Mouse (Mus musculus) forebrain, embryonic 13.5 days (tissue): ENCODE data around the gene Trim45. TPM values are rescaled to one million over a fixed set of nuclear protein-coding genes. Genes with fewer than 3 reads are reported as not detected.
A peak's percentile ranks its signal among the peaks of the same experiment; 100 is the strongest.

Source experiments
- ATAC-seq: fragments of 200-750 bp; cut with Nextera tagmentation; 2 replicates; pipeline ENCODE4 v1.8.0; 2017
- H3K27ac ChIP-seq: fragments of 300-500 bp; sonication (generic); 2 replicates; pipeline ENCODE4 v1.5.1; 2015; ENCODE audit warnings: inconsistent platforms, mild to moderate bottlenecking, moderate library complexity
- H3K27me3 ChIP-seq: fragments of 300-500 bp; sonication (generic); 2 replicates; pipeline ENCODE4 v1.6.1; 2015; ENCODE audit warnings: mild to moderate bottlenecking, inconsistent platforms
- H3K36me3 ChIP-seq: fragments of 300-500 bp; sonication (generic); 2 replicates; pipeline ENCODE4 v1.6.1; 2015; ENCODE audit warnings: mild to moderate bottlenecking, inconsistent platforms; ENCODE audit not compliant: poor library complexity, severe bottlenecking
- H3K4me1 ChIP-seq: fragments of 300-500 bp; sonication (generic); 2 replicates; pipeline ENCODE4 v1.6.1; 2015; ENCODE audit warnings: inconsistent platforms
- H3K4me2 ChIP-seq: fragments of 300-500 bp; sonication (generic); 2 replicates; pipeline ENCODE4 v1.6.1; 2015; ENCODE audit warnings: inconsistent platforms, mild to moderate bottlenecking, moderate library complexity
- H3K4me3 ChIP-seq: fragments of 300-500 bp; sonication (generic); 2 replicates; pipeline ENCODE4 v1.5.1; 2015; ENCODE audit warnings: mild to moderate bottlenecking, inconsistent platforms
- H3K9ac ChIP-seq: fragments of 300-500 bp; sonication (generic); 2 replicates; pipeline ENCODE4 v1.6.1; 2015; ENCODE audit warnings: mild to moderate bottlenecking, inconsistent platforms
- H3K9me3 ChIP-seq: fragments of 300-500 bp; sonication (generic); replicated peaks from 2 replicates; pipeline ENCODE4 v1.6.1; 2016; ENCODE audit warnings: inconsistent platforms
- WGBS: fragments of 180-500 bp; shearing (Covaris S2); methylation state at CpG from one replicate; pipeline ENCODE4 v1.1.7; 2015; 5-methylcytosine and 5-hydroxymethylcytosine counted together
- polyA plus RNA-seq: library from polyadenylated mRNA; unstranded; fragments of >200 nt; fragmentation: Nextera tagmentation; extraction: Ambion mirVana; gene quantifications from 2 replicates; pipeline ENCODE4 v1.2.1, GENCODE M21; 2015

Gene Trim45
- polyA plus RNA-seq, 1 experiment from 2014 or later: 6.9 TPM

DNA sequence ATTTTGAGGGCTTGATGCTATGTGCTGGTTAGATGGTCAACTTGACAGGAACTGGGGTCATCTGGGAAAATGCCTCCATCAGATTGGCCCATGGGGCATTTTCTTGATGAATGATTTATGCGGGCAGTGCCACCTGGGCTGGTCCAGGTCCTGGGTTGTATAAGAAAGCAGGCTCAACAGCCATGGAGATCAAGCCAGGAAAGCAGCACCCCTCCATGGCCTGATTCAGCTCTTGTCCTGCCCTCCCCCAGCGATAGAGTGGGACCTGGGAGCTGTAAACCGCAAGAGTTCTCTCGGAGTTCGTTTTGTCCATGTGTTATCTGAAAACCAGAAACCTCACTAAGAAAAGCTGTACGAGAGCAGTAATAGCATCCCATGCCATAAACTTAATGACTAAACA lies 13.5 kb downstream of the Trim45 start:
- ATAC-seq: no peak
- H3K36me3 ChIP-seq: peaks cover 95% of the 10 kb centered on the region

DNA sequence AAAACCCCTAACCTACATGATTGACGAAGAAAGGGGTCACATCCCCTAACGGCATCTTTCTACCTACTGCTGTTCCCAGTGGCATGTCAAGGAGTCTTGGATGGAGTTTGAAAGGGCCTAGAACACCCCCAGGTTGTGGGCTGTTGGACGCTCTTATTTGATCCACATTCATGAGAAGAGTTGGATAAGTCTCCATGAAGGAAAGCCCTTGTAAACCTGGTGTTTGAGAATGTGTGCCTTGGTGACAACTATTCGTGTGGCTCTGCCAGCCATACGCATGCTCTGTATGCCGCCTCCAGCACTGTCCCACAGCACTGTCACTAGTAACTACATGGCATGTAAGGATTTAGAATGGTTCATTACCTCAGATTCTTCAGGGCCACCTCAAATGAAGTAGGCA lies 14.2 kb downstream of the Trim45 start:
- no peaks in the 10 kb centered on the region for H3K4me1 ChIP-seq
- H3K27ac ChIP-seq: no peak overlapping the region
- peaks cover 95% of the 10 kb centered on the region for H3K36me3 ChIP-seq
- no peak for ATAC-seq
- WGBS: 96% methylated on average over 6 of the region's 6 CpGs
- no peaks in the 10 kb centered on the region for H3K9me3 ChIP-seq
- no peak overlapping the region for H3K4me2 ChIP-seq
- no peak overlapping the region for H3K9ac ChIP-seq
- no peaks in the 10 kb centered on the region for H3K27me3 ChIP-seq
- no peak overlapping the region for H3K4me3 ChIP-seq

More for the DNA sequence above, 13.5 kb downstream of the Trim45 start:
- H3K4me1 ChIP-seq: no peaks in the 10 kb centered on the region
- no peak overlapping the region for H3K4me3 ChIP-seq
- no peak overlapping the region for H3K4me2 ChIP-seq
- no peaks in the 10 kb centered on the region for H3K9me3 ChIP-seq
- WGBS: 93% methylated on average over 6 of the region's 6 CpGs
- H3K27me3 ChIP-seq: no peaks in the 10 kb centered on the region
- H3K27ac ChIP-seq: no peak overlapping the region
- no peak overlapping the region for H3K9ac ChIP-seq

- H3K36me3 ChIP-seq: peaks cover 88% of the 10 kb centered on the region
- no peak overlapping the region for H3K9ac ChIP-seq
- no peaks in the 10 kb centered on the region for H3K27me3 ChIP-seq
- no peak overlapping the region for H3K27ac ChIP-seq
- WGBS: 94% methylated on average over 4 of the region's 4 CpGs
- no peak for ATAC-seq
- H3K9me3 ChIP-seq: no peaks in the 10 kb centered on the region
- H3K4me2 ChIP-seq: no peak overlapping the region
- no peak overlapping the region for H3K4me3 ChIP-seq
- H3K4me1 ChIP-seq: no peaks in the 10 kb centered on the region
Measured at GRCm38 (mm10) chr3:100938211-100938610, 16.2 kb downstream of the Trim45 start.

GRCm38 (mm10) chr3:100940496-100941037 lies 18.6 kb downstream of the Trim45 start:
- Histone ChIP-seq H3K27ac (no peak overlapping the region), H3K27me3 (no peaks in the 10 kb centered on the region), H3K9ac (no peak overlapping the region), H3K36me3 (peaks cover 88% of the 10 kb centered on the region), H3K9me3 (no peaks in the 10 kb centered on the region), H3K4me2 (no peak overlapping the region), H3K4me1 (no peaks in the 10 kb centered on the region), H3K4me3 (no peak overlapping the region)
- 93% methylated on average over 4 of the region's 4 CpGs for WGBS
- ATAC-seq: no peak

DNA sequence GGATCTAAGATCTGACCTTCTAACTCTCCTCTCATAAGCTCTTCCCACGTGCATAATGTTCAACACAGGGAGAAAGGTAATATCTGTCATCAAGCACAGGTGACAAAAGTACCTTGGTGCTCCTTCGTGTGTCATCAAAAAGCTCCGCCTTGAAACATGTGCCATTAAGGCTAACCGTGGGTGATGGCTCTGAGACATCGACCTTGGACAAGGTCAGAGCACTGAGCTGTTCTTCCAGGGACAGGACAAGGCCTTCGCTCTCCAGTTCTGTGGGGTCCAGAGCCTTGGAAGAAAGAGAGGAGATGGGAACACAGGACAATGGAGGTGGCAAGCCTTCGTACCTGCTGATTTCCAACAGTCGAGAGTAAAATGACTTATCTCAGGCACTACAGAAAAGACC lies 25.3 kb downstream of the Trim45 start:
- no peak for ATAC-seq
- no peaks in the 10 kb centered on the region for H3K27me3 ChIP-seq
- peaks cover 89% of the 10 kb centered on the region for H3K36me3 ChIP-seq
- no peak overlapping the region for H3K27ac ChIP-seq
- H3K4me3 ChIP-seq: no peak overlapping the region
- no peak overlapping the region for H3K9ac ChIP-seq
- no peak overlapping the region for H3K4me2 ChIP-seq
- H3K4me1 ChIP-seq: no peaks in the 10 kb centered on the region
- H3K9me3 ChIP-seq: no peaks in the 10 kb centered on the region
- WGBS: 92% methylated on average over 8 of the region's 8 CpGs

GRCm38 (mm10) chr3:100951531-100951930 lies 29.5 kb downstream of the Trim45 start:
- WGBS: 93% methylated on average over 4 of the region's 4 CpGs
- Histone ChIP-seq H3K4me1 (no peaks in the 10 kb centered on the region), H3K36me3 (peaks cover 83% of the 10 kb centered on the region), H3K9me3 (no peaks in the 10 kb centered on the region), H3K9ac (no peak overlapping the region), H3K27ac (no peak overlapping the region), H3K4me3 (no peak overlapping the region), H3K4me2 (no peak overlapping the region), H3K27me3 (no peaks in the 10 kb centered on the region)
- no peak for ATAC-seq

DNA sequence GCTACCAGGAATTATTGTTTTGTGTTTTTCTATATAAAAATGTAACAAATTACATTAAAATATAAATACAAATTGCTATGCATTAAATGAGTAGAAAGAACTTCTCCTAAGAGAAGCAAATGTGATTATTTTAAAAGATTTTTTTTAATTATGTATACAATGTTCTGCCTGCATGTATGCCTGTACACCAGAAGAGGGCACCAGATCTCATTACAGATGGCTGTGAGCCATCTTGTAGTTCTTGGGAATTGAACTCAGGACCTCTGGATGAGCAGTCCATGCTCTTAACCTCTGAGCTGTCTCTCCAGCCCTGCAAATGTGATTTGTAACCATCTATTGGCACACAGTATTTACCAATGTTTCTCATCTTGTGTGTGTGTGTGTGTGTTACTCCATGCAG lies 32.6 kb downstream of the Trim45 start:
- no peaks in the 10 kb centered on the region for H3K4me1 ChIP-seq
- H3K27me3 ChIP-seq: no peaks in the 10 kb centered on the region
- H3K4me3 ChIP-seq: no peak overlapping the region
- H3K4me2 ChIP-seq: no peak overlapping the region
- ATAC-seq: no peak
- H3K9me3 ChIP-seq: no peaks in the 10 kb centered on the region
- H3K27ac ChIP-seq: no peak overlapping the region
- no peak overlapping the region for H3K9ac ChIP-seq
- peaks cover 70% of the 10 kb centered on the region for H3K36me3 ChIP-seq

- Histone ChIP-seq H3K9ac (no peak overlapping the region), H3K4me3 (no peak overlapping the region), H3K4me2 (no peak overlapping the region), H3K27ac (no peak overlapping the region), H3K27me3 (no peaks in the 10 kb centered on the region), H3K9me3 (no peaks in the 10 kb centered on the region), H3K36me3 (peaks cover 57% of the 10 kb centered on the region), H3K4me1 (no peaks in the 10 kb centered on the region)
- 88% methylated on average over 5 of the region's 5 CpGs for WGBS
- no peak for ATAC-seq
Measured at GRCm38 (mm10) chr3:100961007-100961406, 39.0 kb downstream of the Trim45 start.

GRCm38 (mm10) chr3:100961501-100961900 lies 39.5 kb downstream of the Trim45 start:
- H3K36me3 ChIP-seq: peaks cover 55% of the 10 kb centered on the region
- ATAC-seq: no peak

DNA sequence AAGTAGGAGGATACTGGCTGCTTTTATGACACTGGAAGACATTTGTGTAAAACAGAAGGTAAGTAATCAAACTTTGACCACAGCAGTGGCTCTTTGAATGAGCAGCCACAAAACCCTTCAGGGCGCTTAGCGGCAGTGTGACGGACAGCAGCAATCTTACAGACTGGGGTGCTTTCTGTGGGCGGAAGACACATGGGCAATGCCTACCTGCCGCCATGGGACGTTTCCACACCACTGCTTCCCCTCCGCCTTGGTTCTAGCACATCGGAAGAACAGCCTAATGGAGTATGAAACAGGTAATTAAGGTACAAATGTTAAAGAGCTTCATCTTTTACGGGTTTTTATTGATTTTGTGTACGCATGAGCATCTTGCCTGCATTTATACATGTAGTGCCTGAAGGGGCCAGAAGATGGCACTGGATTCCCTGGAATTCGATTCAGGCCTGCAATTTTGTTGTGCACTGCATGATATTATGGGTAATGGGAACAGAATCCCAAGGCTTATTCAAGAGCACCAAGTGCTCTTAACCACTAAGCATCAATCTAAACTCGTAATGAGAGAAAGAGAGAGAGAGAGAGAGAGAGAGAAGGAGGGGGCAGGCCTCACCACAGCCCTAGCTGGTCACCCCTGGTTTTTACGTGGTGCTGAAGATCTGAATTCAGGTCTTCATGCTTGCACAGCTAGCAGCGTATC lies 42.0 kb downstream of the Trim45 start:
- no peaks in the 10 kb centered on the region for H3K27me3 ChIP-seq
- 80% methylated on average over 14 of the region's 14 CpGs for WGBS
- H3K4me3 ChIP-seq: no peak overlapping the region
- no peaks in the 10 kb centered on the region for H3K9me3 ChIP-seq
- no peak overlapping the region for H3K27ac ChIP-seq
- H3K9ac ChIP-seq: no peak overlapping the region
- H3K4me1 ChIP-seq: peaks cover 5% of the 10 kb centered on the region
- H3K4me2 ChIP-seq: no peak overlapping the region
- H3K36me3 ChIP-seq: peaks cover 49% of the 10 kb centered on the region
- ATAC-seq: peak; percentile 62

More at GRCm38 (mm10) chr3:100961501-100961900, 39.5 kb downstream of the Trim45 start:
- H3K27ac ChIP-seq: no peak overlapping the region
- H3K4me2 ChIP-seq: no peak overlapping the region
- WGBS: 92% methylated on average over 7 of the region's 7 CpGs
- H3K4me3 ChIP-seq: no peak overlapping the region
- no peak overlapping the region for H3K9ac ChIP-seq
- no peaks in the 10 kb centered on the region for H3K9me3 ChIP-seq
- H3K27me3 ChIP-seq: no peaks in the 10 kb centered on the region
- H3K4me1 ChIP-seq: no peaks in the 10 kb centered on the region

- no peak within 1 kb of the TSS for H3K27ac ChIP-seq
- peaks cover 11% of the 10 kb centered on the region for H3K4me1 ChIP-seq
- WGBS: under 1% methylated on average over 40 of the region's 40 CpGs
- 0 out of 2 replicates have a peak, but pooled peaks cover 6% of the 10 kb centered on the region for H3K36me3 ChIP-seq
- H3K4me3 ChIP-seq: peak within 1 kb of the TSS; percentile 73
- H3K4me2 ChIP-seq: peak within 1 kb of the TSS; percentile 91
- no peaks in the 10 kb centered on the region for H3K27me3 ChIP-seq
- ATAC-seq: peak; percentile 98
- no peaks in the 10 kb centered on the region for H3K9me3 ChIP-seq
- peak within 1 kb of the TSS; percentile 74 for H3K9ac ChIP-seq
Measured at GRCm38 (mm10) chr3:100969176-100969917, 47.3 kb downstream of the Trim45 start, which contains the start of gene Ttf2. Gene Ttf2 (minus strand): TSS chr3:100969663.

- Histone ChIP-seq H3K9ac (no peak overlapping the region), H3K4me3 (no peak overlapping the region), H3K36me3 (no peaks in the 10 kb centered on the region), H3K4me1 (peaks cover 7% of the 10 kb centered on the region), H3K9me3 (no peaks in the 10 kb centered on the region), H3K27ac (no peak overlapping the region), H3K4me2 (no peak overlapping the region), H3K27me3 (no peaks in the 10 kb centered on the region)
- ATAC-seq: peak; percentile 3; the same call in 1 of the 2 replicates
- 2% methylated on average over 1 of the region's 1 CpGs for WGBS
Measured at GRCm38 (mm10) chr3:100973906-100974305, 51.9 kb downstream of the Trim45 start.
